Mouse (Mus musculus): Measurements from ENCODE around the gene Kansl1.

DNA sequence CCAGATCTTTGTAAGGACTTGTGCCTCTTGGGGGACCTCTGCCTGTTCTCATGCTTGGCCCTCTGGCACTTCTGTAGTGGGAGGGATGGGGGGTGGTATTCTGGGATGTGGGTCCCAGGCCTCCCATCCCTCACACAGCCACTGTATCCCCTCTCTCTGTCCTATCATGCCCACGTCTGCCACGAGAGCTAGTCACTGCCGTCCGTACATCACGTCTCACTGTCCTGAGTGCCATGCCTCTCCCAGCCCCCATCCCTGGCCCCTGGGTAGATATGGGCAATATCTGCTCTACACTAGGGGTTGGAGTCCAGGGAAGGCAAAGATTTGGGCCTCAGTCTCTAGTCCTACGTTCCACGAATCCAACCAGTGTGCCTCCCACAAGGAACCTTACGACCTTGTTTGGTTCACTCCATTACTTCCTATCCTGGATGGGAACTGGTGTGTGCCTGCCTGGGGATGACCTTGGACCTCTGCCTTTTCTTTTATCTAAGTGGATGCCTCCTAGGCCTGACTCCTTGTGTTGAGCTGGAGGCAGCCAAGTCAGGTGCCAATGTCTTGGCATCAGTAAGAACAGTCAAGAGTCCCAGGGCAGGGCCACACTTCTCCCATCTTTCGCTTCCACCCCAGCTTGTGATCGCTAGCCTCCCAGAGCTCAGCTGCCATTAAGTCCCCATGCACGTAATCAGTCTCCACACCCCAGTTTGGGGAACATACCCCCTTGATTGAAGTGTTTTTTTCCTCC, 139.3 kb downstream of the Kansl1 start:
- no peak for TF ChIP-seq CTCF (IDR thresholded peaks at IDR 0.05; ENCODE audit: borderline replicate concordance, extremely low read depth, insufficient read depth, insufficient read length)
- no peak for TF ChIP-seq POLR2A (IDR thresholded peaks at IDR 0.05; ENCODE audit: borderline replicate concordance, extremely low read depth, insufficient read depth, insufficient read length, poor library complexity, severe bottlenecking)

Data from brain, embryonic 14.5 days (tissue).